Mouse (Mus musculus): Measurements from ENCODE around the gene Ankdd1a.

DNA sequence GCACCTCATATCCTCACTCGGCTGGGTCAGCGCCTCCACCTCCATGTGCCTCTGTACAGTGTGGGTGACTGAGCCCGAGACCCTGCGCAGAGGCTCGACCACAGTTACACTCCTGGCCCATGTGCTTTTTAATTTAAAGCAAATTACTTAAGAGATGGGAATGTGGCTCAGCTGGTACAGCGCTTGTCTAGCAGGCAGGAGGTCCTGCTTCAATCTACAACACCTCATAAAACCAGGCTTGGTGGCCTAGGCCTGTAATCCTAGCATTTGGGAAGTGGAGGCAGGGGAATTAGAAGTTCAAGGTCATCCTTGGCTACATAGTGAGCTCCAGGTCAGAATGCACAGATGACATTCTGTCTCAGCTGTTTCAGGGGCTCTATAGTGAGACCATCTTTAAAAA is 38.8 kb upstream of the Ankdd1a start:
- TF ChIP-seq CTCF (IDR thresholded peaks at IDR 0.05; ENCODE audit: extremely low read depth, insufficient read depth, insufficient read length, insufficient replicate concordance) (no peak), POLR2A (IDR thresholded peaks at IDR 0.05; ENCODE audit: low read depth, low read length) (no peak)
